Comparison of ENCODE assay signal across 8 mouse cellular contexts in the genomic region with DNA sequence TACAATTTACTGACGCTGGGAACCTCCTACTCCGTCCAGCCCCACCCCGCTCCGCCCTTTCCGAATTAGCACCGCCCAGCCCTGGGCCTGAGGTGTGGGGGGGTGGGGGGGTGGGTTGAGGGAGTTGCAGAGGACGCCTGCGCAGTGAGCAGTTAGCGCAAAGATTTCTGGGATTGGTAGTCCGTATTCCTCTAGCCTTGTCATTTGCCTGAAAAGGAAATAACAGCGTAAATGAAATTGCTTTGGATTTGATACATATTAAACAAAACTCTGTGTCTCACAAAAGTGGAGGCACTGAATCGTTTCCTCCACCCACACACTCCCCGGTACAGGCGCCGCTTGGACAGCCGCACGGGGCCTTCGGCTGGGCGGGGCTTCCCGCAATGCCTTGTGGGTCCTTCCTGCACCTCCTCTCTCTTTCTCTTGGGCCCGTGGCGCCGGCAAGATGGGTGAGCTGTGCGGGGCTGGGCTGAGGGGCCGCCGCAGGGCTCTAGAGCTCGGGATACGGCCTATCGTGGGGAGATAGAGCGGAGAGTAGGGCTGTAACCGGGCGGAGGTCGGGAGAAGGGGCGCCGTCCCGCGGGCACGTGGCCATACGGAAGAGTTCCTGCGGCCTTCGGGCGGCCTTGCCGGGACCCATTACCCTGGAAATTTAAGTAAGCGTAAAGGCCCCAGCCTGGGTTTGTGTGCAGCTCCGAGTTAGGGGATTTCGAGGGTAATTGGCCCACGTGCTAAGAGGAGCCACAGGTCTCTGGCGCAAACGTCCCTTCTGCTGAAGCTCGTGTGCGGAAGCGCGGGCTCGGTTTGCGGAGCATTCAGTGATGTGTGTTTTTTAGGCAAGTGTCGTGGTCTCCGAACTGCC. TPM values are rescaled to one million over a fixed set of nuclear protein-coding genes. Genes with fewer than 3 reads are reported as not detected.
A peak's percentile ranks its signal among the peaks of the same experiment; 100 is the strongest.
DNase-seq lines count a peak whose midpoint lies in the region; ATAC-seq and TF ChIP-seq lines count a peak whose summit lies in the region.

A gene (plus strand): TSS at position 208 of the 862 bp plus-strand sequence.

- WGBS in embryonic facial prominence, embryonic 14.5 days: under 1% methylated on average over 55 of the region's 57 CpGs
- under 1% methylated on average over 57 of the region's 57 CpGs for WGBS in heart, adult 2 months
- whole genome bisulfite sequencing in limb, embryonic 13.5 days: 0% methylated on average over 57 of the region's 57 CpGs
- under 1% methylated on average over 57 of the region's 57 CpGs for WGBS in midbrain, embryonic 16.5 days

- H3K27me3 ChIP-seq in embryonic facial prominence, embryonic 14.5 days (replicated peaks; ENCODE audit: control insufficient read depth, insufficient read depth, low read length): no peaks in the 10 kb centered on the region
- H3K27me3 ChIP-seq in heart, adult 2 months (ENCODE audit: control insufficient read depth, insufficient read depth, low read length): no peaks in the 10 kb centered on the region
- no peaks in the 10 kb centered on the region for H3K27me3 ChIP-seq in limb, embryonic 13.5 days
- no peaks in the 10 kb centered on the region for H3K27me3 ChIP-seq in midbrain, embryonic 16.5 days (ENCODE audit: control insufficient read depth, insufficient read depth, low read depth, low read length)

- H3K9ac ChIP-seq in embryonic facial prominence, embryonic 14.5 days (ENCODE audit: low read depth, low read length): peak within 1 kb of the TSS; percentile 99
- peak within 1 kb of the TSS; percentile 98 for H3K9ac ChIP-seq in heart, adult 2 months (ENCODE audit: low read depth, low read length)
- H3K9ac ChIP-seq in limb, embryonic 13.5 days: peak within 1 kb of the TSS; percentile 96
- peak within 1 kb of the TSS; percentile 91 for H3K9ac ChIP-seq in midbrain, embryonic 16.5 days (ENCODE audit: low read depth, low read length)

- H3K4me1 ChIP-seq in embryonic facial prominence, embryonic 14.5 days (ENCODE audit: control insufficient read depth, insufficient read depth, low read length): no peaks in the 10 kb centered on the region
- no peaks in the 10 kb centered on the region for H3K4me1 ChIP-seq in heart, adult 2 months (ENCODE audit: control insufficient read depth, insufficient read depth, low read length)
- no peaks in the 10 kb centered on the region; the same call in 1 of the 2 replicates for H3K4me1 ChIP-seq in limb, embryonic 13.5 days
- peaks cover 6% of the 10 kb centered on the region for H3K4me1 ChIP-seq in midbrain, embryonic 16.5 days (ENCODE audit: control insufficient read depth, insufficient read depth, low read length)

- no peaks in the 10 kb centered on the region for H3K79me2 ChIP-seq in heart, adult 2 months (replicated peaks; ENCODE audit: control insufficient read depth, insufficient read depth, low read length)

- H3K4me2 ChIP-seq in embryonic facial prominence, embryonic 14.5 days (ENCODE audit: low read depth, low read length): peak within 1 kb of the TSS; percentile 76
- H3K4me2 ChIP-seq in limb, embryonic 13.5 days (replicated peaks): peak within 1 kb of the TSS; percentile 74
- H3K4me2 ChIP-seq in midbrain, embryonic 16.5 days (ENCODE audit: low read length): peak within 1 kb of the TSS; percentile 81

- ATAC-seq in embryonic facial prominence, embryonic 14.5 days (ENCODE audit: low read depth): peak; percentile 97
- peak; percentile 98 for ATAC-seq in limb, embryonic 13.5 days (ENCODE audit: low FRiP score, low read depth)
- peak; percentile 98 for ATAC-seq in midbrain, embryonic 16.5 days

- H3K4me3 ChIP-seq in embryonic facial prominence, embryonic 14.5 days (ENCODE audit: low read depth, low read length): peak within 1 kb of the TSS; percentile 95
- H3K4me3 ChIP-seq in heart, adult 2 months: peak within 1 kb of the TSS; percentile 75
- peak within 1 kb of the TSS; percentile 84 for H3K4me3 ChIP-seq in limb, embryonic 13.5 days
- H3K4me3 ChIP-seq in midbrain, embryonic 16.5 days (ENCODE audit: low read depth, low read length): peak within 1 kb of the TSS; percentile 91

- peak; percentile 91 for DNase-seq in 3T3-L1 (ENCODE audit: low read depth, low spot score)
- peak; percentile 81 to 83 for DNase-seq in adrenal gland, postnatal 4 days (ENCODE audit: low spot score in 2 of 2)
- DNase-seq in embryonic facial prominence, embryonic 14.5 days (ENCODE audit: low spot score): peak; percentile 96
- peak; percentile 92 to 95 for DNase-seq in heart, adult 2 months
- DNase-seq in kidney, adult 8-10 months: peak; percentile 84 to 88
- peak; percentile 93 for DNase-seq in spleen, postnatal 10 days (ENCODE audit: low spot score in 2 of 2)

- intact Hi-C loops in heart, adult 2 months (cut with DNase I): loop anchor here (5.0 kb wide), 1 partner anchor 299 kb away; a partner anchor contains a TSS

- peaks cover 33% of the 10 kb centered on the region for H3K36me3 ChIP-seq in embryonic facial prominence, embryonic 14.5 days (ENCODE audit: control insufficient read depth, insufficient read depth, low read length)
- H3K36me3 ChIP-seq in heart, adult 2 months (ENCODE audit: control insufficient read depth, insufficient read depth, low read length): peaks cover 7% of the 10 kb centered on the region; the same call in 1 of the 2 replicates
- H3K36me3 ChIP-seq in limb, embryonic 13.5 days: peaks cover 31% of the 10 kb centered on the region
- peaks cover 18% of the 10 kb centered on the region for H3K36me3 ChIP-seq in midbrain, embryonic 16.5 days (ENCODE audit: control insufficient read depth, insufficient read depth, low read length)

- no peaks in the 10 kb centered on the region for H3K9me3 ChIP-seq in embryonic facial prominence, embryonic 14.5 days (ENCODE audit: control insufficient read depth, low read length)
- no peaks in the 10 kb centered on the region for H3K9me3 ChIP-seq in limb, embryonic 13.5 days
- no peaks in the 10 kb centered on the region for H3K9me3 ChIP-seq in midbrain, embryonic 16.5 days (replicated peaks; ENCODE audit: control insufficient read depth, low read length, poor library complexity, severe bottlenecking)

- TF ChIP-seq POLR2A in heart, adult 2 months (IDR thresholded peaks at IDR 0.05; ENCODE audit: insufficient read depth, low read depth, low read length): peak; percentile 89

- peak within 1 kb of the TSS; percentile 84 for H3K27ac ChIP-seq in embryonic facial prominence, embryonic 14.5 days (replicated peaks; ENCODE audit: low read depth, low read length)
- H3K27ac ChIP-seq in heart, adult 2 months: peak within 1 kb of the TSS; percentile 99
- H3K27ac ChIP-seq in limb, embryonic 13.5 days: peak within 1 kb of the TSS; percentile 67; the same call in 1 of the 2 replicates
- H3K27ac ChIP-seq in midbrain, embryonic 16.5 days (ENCODE audit: low read length): peak within 1 kb of the TSS; percentile 80

- no peak for TF ChIP-seq CTCF in heart, adult 2 months (IDR thresholded peaks at IDR 0.05)

- TF ChIP-seq EP300 in heart, adult 2 months (IDR thresholded peaks at IDR 0.05; ENCODE audit: insufficient read depth, low read depth, low read length): peak; percentile 38; the same call in 1 of the 2 replicates

RNA-seq across cellular contexts. Expression of the gene that starts here (rescaled TPM):
- total RNA-seq in adrenal gland, postnatal 4 days (2021): 100 to 1,000 TPM; 608 to 650 TPM
- 300 and 334 TPM in 2 replicates for polyA plus RNA-seq in embryonic facial prominence, embryonic 14.5 days (2014; fragmentation: Nextera tagmentation; extraction: Ambion mirVana)
- total RNA-seq in heart, adult 2 months (2021): 100 to 1,000 TPM; 175 to 189 TPM
- polyA plus RNA-seq in heart, adult 2 months (2012; rRNA removed): 119 and 153 TPM in 2 replicates
- polyA plus RNA-seq in limb, embryonic 13.5 days (2015; fragmentation: Nextera tagmentation; extraction: Ambion mirVana): 232 and 253 TPM in 2 replicates
- 81.0 and 95.8 TPM in 2 replicates for polyA plus RNA-seq in midbrain, embryonic 16.5 days (2015; fragmentation: Nextera tagmentation; extraction: Ambion mirVana)

Comparison
In these comparisons a context has a peak if more than half of its experiments do, and no peak if none do; other contexts are left out.
1. Peak in every context shown above with its lines: DNase-seq, ATAC-seq, H3K4me3 ChIP-seq and H3K27ac ChIP-seq.